Mouse (Mus musculus): ENCODE data around the gene Arl8a. TPM values are rescaled to one million over a fixed set of nuclear protein-coding genes. Genes with fewer than 3 reads are reported as not detected.

The Arl8a gene
- polyA plus RNA-seq, 1 experiment from 2014 or later: 33.3 TPM

DNA sequence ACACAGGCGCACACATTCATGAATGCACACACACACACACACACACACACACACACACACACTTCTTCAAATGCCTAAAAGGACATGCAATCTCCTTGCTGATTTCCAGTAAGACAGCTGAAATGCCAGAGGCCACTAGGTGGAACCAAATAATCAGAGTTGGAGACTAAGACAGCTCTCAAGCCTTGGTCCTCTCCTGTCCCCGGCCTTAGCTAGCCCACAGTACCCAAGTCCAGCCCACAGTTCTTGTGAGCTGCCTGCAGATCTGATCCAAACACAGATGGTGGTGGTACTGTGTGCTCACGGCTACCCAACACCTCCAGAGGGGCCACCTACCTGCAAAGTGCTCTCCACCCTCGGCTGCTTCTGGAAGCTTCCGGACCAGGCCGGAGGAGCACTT is 25.4 kb downstream of the Arl8a start:
- no peak overlapping the region for H3K4me3 ChIP-seq
- no peaks in the 10 kb centered on the region for H3K9me3 ChIP-seq
- peaks cover 12% of the 10 kb centered on the region for H3K4me1 ChIP-seq
- H3K9ac ChIP-seq: 0 out of 2 replicates have a peak overlapping the region, but pooled peaks have one; percentile 24
- peaks cover 68% of the 10 kb centered on the region for H3K27me3 ChIP-seq (replicated peaks)
- no peak overlapping the region for H3K27ac ChIP-seq (replicated peaks)
- H3K4me2 ChIP-seq: no peak overlapping the region
- 49% methylated on average over 6 of the region's 6 CpGs for WGBS
- ATAC-seq (ENCODE audit: extremely low read depth, insufficient number of reproducible peaks, low FRiP score, low TSS enrichment): no peak
- no peaks in the 10 kb centered on the region for H3K36me3 ChIP-seq

DNA sequence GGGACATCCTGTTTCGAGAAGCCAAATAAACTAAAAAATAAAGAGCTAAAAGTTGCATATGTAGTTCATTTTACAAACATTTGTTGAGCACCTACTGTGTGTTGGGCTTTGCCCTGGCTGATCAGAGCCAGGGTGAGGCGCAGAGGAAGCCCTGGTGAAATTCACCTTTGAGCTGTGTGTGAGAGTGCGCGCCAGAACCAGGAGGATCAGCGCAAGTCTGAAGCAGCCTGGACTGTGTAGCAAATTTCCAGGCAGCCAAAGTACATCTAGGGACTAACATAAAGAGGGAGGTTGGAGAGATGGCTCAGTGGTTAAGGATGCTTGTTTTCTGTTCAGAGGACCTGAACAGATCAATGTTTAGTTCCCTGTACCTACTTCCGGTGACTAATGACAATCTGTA is 26.7 kb downstream of the Arl8a start:
- peaks cover 65% of the 10 kb centered on the region for H3K27me3 ChIP-seq (replicated peaks)
- H3K4me2 ChIP-seq: no peak overlapping the region
- H3K4me1 ChIP-seq: peaks cover 12% of the 10 kb centered on the region
- ATAC-seq (ENCODE audit: extremely low read depth, insufficient number of reproducible peaks, low FRiP score, low TSS enrichment): no peak
- no peaks in the 10 kb centered on the region for H3K36me3 ChIP-seq
- H3K9me3 ChIP-seq: no peaks in the 10 kb centered on the region
- 90% methylated on average over 6 of the region's 6 CpGs for WGBS
- H3K4me3 ChIP-seq: no peak overlapping the region
- no peak overlapping the region for H3K27ac ChIP-seq (replicated peaks)
- H3K9ac ChIP-seq: no peak overlapping the region

DNA sequence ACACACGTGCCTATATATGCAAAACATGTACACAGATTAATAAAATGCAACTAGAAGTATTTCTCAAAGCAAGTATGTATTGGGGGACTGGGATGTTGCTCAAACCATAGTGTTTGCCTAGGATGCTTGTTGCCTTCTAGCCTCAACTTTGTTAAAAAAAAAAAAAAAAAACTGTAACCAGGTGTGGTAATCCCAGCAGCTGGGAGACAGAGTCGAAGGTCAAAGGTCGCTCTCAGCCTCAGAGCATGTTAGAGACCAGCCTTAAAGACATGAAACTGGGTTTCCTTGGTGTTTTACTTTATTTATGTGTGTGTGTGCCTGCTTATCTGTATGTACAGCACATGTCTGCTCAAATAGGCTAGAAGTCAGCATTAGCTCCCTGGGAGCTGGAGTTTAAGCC is 28.6 kb downstream of the Arl8a start:
- 67% methylated on average over 3 of the region's 3 CpGs for WGBS
- no peak for ATAC-seq (ENCODE audit: extremely low read depth, insufficient number of reproducible peaks, low FRiP score, low TSS enrichment)

DNA sequence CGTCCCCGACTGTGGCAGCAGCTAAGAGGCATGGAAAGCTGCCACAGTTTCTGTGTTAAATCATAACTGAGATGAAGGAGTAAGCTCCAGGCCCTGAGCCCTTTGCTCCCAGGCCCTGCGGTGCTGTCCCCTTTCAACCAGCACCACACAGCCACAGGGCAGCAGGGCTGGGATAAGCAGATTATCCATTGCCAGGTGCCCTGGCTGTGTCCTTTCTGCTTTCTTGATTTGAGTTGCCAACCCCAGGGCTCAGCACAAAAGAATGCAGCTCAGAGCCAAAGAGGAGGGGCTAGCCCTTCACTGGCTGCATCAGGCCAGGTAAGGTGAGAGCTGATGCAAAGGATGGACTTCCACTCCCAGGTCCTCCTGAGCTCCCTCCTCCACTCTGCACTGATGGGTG is 31.1 kb downstream of the Arl8a start:
- peaks cover 20% of the 10 kb centered on the region for H3K4me1 ChIP-seq
- no peak overlapping the region for H3K4me3 ChIP-seq
- no peak overlapping the region for H3K27ac ChIP-seq (replicated peaks)
- peaks cover 72% of the 10 kb centered on the region for H3K27me3 ChIP-seq (replicated peaks)
- H3K36me3 ChIP-seq: no peaks in the 10 kb centered on the region
- no peak for ATAC-seq (ENCODE audit: extremely low read depth, insufficient number of reproducible peaks, low FRiP score, low TSS enrichment)
- no peak overlapping the region for H3K9ac ChIP-seq
- 96% methylated on average over 3 of the region's 3 CpGs for WGBS
- H3K9me3 ChIP-seq: no peaks in the 10 kb centered on the region
- H3K4me2 ChIP-seq: no peak overlapping the region

More for the DNA sequence above, 28.6 kb downstream of the Arl8a start:
- Histone ChIP-seq H3K27ac (replicated peaks) (no peak overlapping the region), H3K9ac (no peak overlapping the region), H3K36me3 (no peaks in the 10 kb centered on the region), H3K4me1 (peaks cover 4% of the 10 kb centered on the region), H3K4me3 (no peak overlapping the region), H3K4me2 (no peak overlapping the region), H3K27me3 (replicated peaks) (peaks cover 65% of the 10 kb centered on the region), H3K9me3 (no peaks in the 10 kb centered on the region)

DNA sequence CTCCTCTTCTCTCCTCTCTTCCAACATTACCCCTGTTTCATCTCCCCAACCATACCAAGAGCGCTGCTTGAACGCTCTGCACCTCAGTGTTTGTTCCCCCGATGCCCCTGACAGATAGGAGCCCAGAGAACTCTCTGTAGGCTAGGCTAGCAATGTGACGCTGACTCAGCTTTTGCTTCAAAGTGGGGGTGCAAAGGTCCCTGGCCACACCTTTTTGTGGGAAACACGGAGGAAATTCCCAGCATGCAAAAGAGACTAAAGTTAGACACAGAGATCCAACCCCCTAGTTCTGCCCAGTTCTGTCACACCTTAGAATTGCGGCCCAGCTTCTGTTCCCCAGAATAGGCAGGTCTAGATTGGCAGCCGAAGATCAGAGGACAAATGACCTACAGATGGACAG is 32.2 kb downstream of the Arl8a start:
- no peaks in the 10 kb centered on the region for H3K9me3 ChIP-seq
- H3K4me1 ChIP-seq: peaks cover 31% of the 10 kb centered on the region
- H3K9ac ChIP-seq: no peak overlapping the region
- H3K27ac ChIP-seq (replicated peaks): no peak overlapping the region
- no peak overlapping the region for H3K4me2 ChIP-seq
- 80% methylated on average over 7 of the region's 7 CpGs for WGBS
- no peak for ATAC-seq (ENCODE audit: extremely low read depth, insufficient number of reproducible peaks, low FRiP score, low TSS enrichment)
- H3K4me3 ChIP-seq: no peak overlapping the region
- H3K27me3 ChIP-seq (replicated peaks): peaks cover 68% of the 10 kb centered on the region
- H3K36me3 ChIP-seq: no peaks in the 10 kb centered on the region

DNA sequence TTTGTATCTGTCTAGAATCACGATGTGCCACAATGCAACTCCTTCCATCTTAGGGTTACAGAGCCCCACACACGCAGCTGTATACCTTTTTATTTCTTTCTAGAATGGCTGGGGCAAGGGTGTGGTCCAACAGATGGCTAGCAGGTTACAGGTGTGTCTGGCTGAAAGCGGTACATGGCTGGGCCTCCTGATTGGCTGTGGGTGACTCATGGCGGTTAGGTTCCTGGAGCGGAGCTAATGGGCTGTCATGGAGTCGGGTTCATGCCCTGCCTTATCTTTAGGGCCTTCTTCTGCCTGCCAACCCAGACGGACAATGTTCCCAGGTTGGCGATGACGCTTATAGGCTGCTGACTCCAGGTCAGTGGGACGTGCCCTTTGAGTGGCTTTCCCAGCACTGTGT is 34.2 kb downstream of the Arl8a start:
- Histone ChIP-seq H3K4me2 (no peak overlapping the region), H3K9ac (no peak overlapping the region), H3K36me3 (no peaks in the 10 kb centered on the region), H3K27me3 (replicated peaks) (peaks cover 68% of the 10 kb centered on the region), H3K9me3 (no peaks in the 10 kb centered on the region), H3K27ac (replicated peaks) (no peak overlapping the region), H3K4me1 (peaks cover 37% of the 10 kb centered on the region), H3K4me3 (no peak overlapping the region)
- 62% methylated on average over 10 of the region's 10 CpGs for WGBS
- ATAC-seq (ENCODE audit: extremely low read depth, insufficient number of reproducible peaks, low FRiP score, low TSS enrichment): no peak

DNA sequence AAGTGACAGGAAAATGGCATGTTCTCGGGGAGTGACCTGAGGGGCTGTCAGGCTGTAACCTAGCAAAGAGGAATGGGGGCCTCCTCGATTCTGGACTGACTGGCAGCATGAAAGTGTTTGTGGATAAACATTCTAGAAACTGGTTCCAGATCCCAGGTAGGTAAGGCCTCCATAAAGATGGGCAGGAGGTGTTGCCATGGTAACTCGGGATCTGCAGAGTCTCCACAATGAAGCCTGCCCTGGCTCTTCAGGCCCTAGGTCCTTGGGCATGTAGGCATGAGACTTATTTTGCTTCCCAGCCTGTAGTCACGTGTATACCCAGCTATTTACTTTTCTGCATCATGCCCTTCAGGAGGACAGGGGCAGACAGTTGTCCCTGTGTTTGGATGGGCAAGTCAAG is 34.7 kb downstream of the Arl8a start:
- Histone ChIP-seq H3K9me3 (no peaks in the 10 kb centered on the region), H3K27me3 (replicated peaks) (peaks cover 72% of the 10 kb centered on the region), H3K4me3 (no peak overlapping the region), H3K9ac (no peak overlapping the region), H3K4me2 (no peak overlapping the region), H3K27ac (replicated peaks) (no peak overlapping the region), H3K36me3 (no peaks in the 10 kb centered on the region), H3K4me1 (peaks cover 37% of the 10 kb centered on the region)
- ATAC-seq (ENCODE audit: extremely low read depth, insufficient number of reproducible peaks, low FRiP score, low TSS enrichment): no peak
- WGBS: 65% methylated on average over 4 of the region's 4 CpGs

DNA sequence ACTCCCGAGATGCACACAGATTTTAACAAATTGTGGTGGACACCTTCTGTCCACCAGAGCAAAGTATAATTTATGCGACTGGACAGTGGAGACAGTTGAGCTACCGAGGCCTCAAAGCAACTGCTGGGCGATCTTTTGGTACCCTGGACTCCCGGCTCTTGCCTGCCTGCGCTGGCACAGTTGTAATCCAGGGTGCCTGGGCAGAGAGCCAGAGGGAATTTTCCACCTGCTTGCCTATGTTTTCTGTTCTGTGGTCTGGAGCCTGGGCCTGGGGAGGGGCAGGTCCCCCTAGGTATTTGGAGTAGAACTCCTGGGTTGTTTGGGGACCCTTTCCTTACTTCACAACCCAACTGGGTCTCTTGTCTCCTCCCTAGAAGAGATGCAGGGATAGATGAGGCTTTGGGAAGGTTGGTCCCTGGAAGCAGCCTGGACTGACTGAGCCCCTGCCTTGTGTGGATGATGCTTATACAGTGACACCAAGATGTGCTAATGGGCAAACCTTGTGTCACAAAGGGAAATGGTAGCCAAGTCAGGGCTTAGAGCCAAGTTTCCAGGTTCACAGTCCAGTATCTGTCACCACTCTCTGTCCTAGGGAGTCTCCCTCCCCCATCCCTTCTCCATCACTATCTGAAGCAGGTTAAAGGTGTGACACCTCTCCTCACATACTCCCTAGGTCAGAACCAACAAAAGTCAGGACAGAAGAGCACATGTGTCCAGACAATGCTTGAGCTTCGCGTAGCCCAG is 35.4 kb downstream of the Arl8a start:
- 67% methylated on average over 8 of the region's 8 CpGs for WGBS
- no peak overlapping the region for H3K27ac ChIP-seq (replicated peaks)
- H3K4me3 ChIP-seq: no peak overlapping the region
- no peak overlapping the region for H3K4me2 ChIP-seq
- H3K9ac ChIP-seq: no peak overlapping the region
- H3K4me1 ChIP-seq: peaks cover 37% of the 10 kb centered on the region
- no peaks in the 10 kb centered on the region for H3K9me3 ChIP-seq
- ATAC-seq (ENCODE audit: extremely low read depth, insufficient number of reproducible peaks, low FRiP score, low TSS enrichment): no peak
- peaks cover 80% of the 10 kb centered on the region for H3K27me3 ChIP-seq (replicated peaks)
- H3K36me3 ChIP-seq: no peaks in the 10 kb centered on the region

DNA sequence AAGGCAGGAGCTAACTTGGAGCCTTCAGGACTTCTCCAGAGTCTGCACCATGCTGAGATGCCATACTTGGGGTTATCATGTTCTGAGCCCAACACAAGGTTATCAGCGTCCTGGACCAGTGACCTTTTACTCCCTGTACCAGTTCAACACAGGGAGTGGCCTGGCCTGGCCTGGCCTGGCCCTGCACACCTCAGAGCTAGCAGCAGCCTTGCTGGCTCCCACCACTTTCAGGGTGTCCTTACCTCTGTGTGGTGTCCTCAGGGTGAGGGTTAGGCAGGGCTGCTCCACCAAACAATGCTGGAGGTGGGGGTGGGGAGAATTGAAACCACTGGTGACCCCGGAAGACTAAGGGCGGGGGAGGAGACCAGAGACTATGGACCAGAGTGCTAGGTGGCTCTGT is 36.4 kb downstream of the Arl8a start:
- Histone ChIP-seq H3K9me3 (no peaks in the 10 kb centered on the region), H3K9ac (no peak overlapping the region), H3K27me3 (replicated peaks) (peaks cover 83% of the 10 kb centered on the region), H3K36me3 (no peaks in the 10 kb centered on the region), H3K4me3 (no peak overlapping the region), H3K4me2 (no peak overlapping the region), H3K4me1 (peaks cover 37% of the 10 kb centered on the region), H3K27ac (replicated peaks) (no peak overlapping the region)
- WGBS: 56% methylated on average over 3 of the region's 3 CpGs
- ATAC-seq (ENCODE audit: extremely low read depth, insufficient number of reproducible peaks, low FRiP score, low TSS enrichment): no peak

DNA sequence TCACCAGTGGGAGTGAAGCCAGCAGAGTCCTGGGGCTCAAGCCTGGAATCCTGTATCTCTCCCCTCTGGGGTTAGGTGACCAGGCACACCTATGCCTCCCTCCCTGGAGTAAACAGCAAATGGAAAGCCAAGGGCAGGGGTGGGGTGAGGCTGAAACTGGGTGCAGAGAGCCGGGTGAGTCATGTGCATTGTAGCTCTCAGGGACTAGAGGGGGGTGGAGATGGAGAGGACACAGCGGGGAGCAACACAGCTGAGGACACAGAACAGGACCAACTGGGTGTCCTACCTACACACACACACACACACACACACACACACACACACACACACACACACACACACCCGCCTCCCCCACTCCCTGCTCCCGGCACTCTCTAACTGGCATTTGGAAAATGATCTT is 36.8 kb downstream of the Arl8a start:
- Histone ChIP-seq H3K27me3 (replicated peaks) (peaks cover 79% of the 10 kb centered on the region), H3K4me3 (no peak overlapping the region)
- WGBS: 41% methylated on average over 2 of the region's 4 CpGs

DNA sequence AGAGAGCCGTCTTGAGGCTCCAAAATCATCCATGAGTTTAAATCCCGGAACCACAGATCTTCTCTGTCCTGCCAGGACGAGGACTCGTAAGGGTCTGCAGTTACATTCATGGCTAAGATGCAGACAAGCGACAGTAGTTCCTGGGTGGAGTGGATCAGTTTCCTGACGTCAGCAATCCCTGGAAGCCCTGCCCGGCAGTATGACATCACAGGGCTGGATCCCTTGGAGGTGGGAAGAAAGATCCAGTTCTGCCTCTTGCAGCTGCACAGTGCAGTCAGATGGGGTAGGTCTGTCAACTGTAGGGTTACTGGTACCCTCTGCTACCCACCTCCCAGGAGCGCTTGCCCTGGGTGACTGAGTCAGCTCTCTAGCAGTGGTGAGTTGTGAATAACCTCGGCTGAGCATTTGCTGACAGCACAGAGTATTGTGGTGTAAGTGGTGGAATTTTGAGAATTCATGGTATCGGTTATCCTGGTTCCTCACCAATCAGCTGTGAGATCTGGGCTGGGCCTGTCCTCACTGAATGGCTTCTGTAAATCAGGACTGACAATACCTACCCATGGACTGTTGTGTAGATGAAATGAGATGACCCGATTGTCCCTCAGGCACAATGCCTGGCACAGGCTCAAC is 37.4 kb downstream of the Arl8a start:
- no peak overlapping the region for H3K27ac ChIP-seq (replicated peaks)
- H3K27me3 ChIP-seq (replicated peaks): peaks cover 75% of the 10 kb centered on the region
- H3K4me3 ChIP-seq: no peak overlapping the region
- H3K9me3 ChIP-seq: no peaks in the 10 kb centered on the region
- peaks cover 37% of the 10 kb centered on the region for H3K4me1 ChIP-seq
- whole genome bisulfite sequencing: 38% methylated on average over 11 of the region's 11 CpGs
- no peaks in the 10 kb centered on the region for H3K36me3 ChIP-seq
- no peak overlapping the region for H3K9ac ChIP-seq
- ATAC-seq (ENCODE audit: extremely low read depth, insufficient number of reproducible peaks, low FRiP score, low TSS enrichment): no peak
- no peak overlapping the region for H3K4me2 ChIP-seq

More for the DNA sequence above, 36.8 kb downstream of the Arl8a start:
- no peak overlapping the region for H3K27ac ChIP-seq (replicated peaks)
- ATAC-seq (ENCODE audit: extremely low read depth, insufficient number of reproducible peaks, low FRiP score, low TSS enrichment): no peak
- no peak overlapping the region for H3K4me2 ChIP-seq
- peaks cover 37% of the 10 kb centered on the region for H3K4me1 ChIP-seq
- no peaks in the 10 kb centered on the region for H3K9me3 ChIP-seq
- no peaks in the 10 kb centered on the region for H3K36me3 ChIP-seq
- no peak overlapping the region for H3K9ac ChIP-seq

DNA sequence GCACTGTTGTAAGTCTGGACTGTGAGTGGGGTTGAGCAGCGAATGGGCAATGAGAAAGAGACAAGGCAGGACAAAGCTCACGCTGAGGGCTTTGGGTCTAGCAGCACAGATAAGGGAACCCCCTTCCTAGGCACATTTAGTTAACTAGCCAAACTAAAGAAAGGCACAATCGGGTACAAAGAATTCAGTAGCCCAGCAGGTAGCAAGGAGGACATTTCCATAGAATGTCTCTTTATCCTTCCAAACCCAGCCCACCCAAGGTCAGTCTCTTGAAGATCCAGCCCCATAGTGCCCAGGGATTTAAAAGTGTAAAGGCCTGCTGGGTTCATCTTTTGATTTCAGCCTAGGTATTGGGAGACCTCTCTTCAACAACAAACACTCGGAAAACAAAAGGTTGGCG is 39.3 kb downstream of the Arl8a start:
- no peak overlapping the region for H3K9ac ChIP-seq
- no peak overlapping the region for H3K27ac ChIP-seq (replicated peaks)
- H3K4me3 ChIP-seq: no peak overlapping the region
- H3K4me2 ChIP-seq: no peak overlapping the region
- no peak for ATAC-seq (ENCODE audit: extremely low read depth, insufficient number of reproducible peaks, low FRiP score, low TSS enrichment)
- no peaks in the 10 kb centered on the region for H3K9me3 ChIP-seq
- WGBS: 49% methylated on average over 5 of the region's 5 CpGs
- H3K4me1 ChIP-seq: peaks cover 31% of the 10 kb centered on the region
- no peaks in the 10 kb centered on the region for H3K36me3 ChIP-seq
- peaks cover 56% of the 10 kb centered on the region for H3K27me3 ChIP-seq (replicated peaks)

Data from heart, embryonic 13.5 days (tissue).